Mouse (Mus musculus) effector memory CD4-positive, alpha-beta T cell, adult 7 months (primary cell): ENCODE results near the gene Ms4a15. TPM values are rescaled to one million over a fixed set of nuclear protein-coding genes. Genes with fewer than 3 reads are reported as not detected.

Experiments
- polyA plus RNA-seq: library from polyadenylated mRNA; unstranded; fragments of 100-300 nt; shearing (Covaris generic); gene quantifications from one replicate; pipeline ENCODE4 v1.2.1, GENCODE M21; 2017

Ms4a15 gene
- polyA plus RNA-seq = 0.44 TPM

DNA sequence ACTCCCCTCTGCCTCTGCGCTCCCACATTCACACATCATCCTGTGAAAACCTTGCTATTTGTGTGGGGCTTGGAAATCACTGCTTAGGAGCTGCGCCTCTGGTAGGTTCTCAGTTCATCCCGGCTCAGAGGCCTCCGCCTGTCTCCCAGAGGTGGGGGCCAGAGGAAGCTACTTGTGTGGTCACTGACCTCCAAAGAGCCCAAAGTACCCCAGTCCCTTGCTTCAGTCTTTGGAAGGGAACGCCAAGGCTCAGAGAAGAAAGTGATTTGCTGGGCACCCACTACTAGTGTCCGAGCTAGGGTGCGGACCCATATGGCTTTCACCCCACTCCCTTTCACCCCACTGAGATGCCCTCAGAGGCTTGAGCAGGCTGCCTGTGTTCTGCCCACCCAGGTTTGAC, at the start of gene Ms4a15:
TSS of gene Ms4a15 (minus strand) at position 101 of the 400 bp plus-strand sequence.

DNA sequence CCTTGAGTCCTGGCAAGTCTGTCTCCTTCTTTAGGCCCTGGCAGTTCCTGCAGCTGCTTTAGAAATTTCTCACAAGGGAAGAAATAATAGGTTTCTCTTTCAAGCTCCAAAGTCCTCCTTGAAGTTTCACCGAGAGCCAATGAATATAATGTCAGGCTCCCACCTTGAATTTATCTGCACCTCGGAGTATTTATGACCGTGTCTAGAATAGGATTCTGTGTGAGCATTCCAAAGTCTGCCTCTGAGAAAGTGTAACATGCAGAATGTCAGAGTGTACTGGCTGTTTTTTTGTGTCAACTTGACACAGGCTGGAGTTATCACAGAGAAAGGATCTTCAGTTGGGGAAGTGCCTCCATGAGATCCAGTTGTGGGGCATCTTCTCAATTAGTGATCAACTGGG, 24.8 kb upstream of the Ms4a15 start, which contains the start of gene Ms4a18:
TSS of gene Ms4a18 (minus strand) at position 141 of the 400 bp plus-strand sequence.

DNA sequence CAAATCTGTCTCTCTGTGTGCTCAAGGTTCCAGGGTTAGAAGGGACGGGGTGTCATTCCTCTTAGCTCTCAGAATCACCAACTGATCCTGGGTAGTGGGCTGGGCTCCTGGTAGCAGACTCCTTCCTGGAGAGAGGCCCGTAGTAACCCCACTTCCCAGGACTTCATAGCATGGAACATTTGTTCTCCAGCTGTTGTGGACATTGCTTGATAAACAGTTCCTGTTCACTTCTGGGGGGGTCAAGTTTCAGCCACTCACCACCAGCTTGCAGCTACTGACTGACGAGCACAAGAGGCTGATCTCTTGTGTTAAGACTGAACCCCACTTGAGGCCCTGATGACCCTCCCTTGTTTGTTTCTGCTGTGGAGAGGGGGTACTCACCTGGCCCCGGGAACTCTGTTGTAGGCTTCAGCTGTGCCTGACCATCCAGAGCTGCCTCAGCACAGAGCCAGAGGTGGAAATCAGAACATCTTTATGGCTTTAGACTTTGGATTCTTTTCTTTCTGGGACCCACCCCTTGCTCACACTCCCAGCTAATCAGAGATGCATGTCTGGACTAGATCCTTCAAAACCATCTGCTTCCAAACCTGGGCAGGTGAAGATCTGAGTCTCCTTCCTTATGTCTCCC, 18.7 kb downstream of the Ms4a15 start, which contains the start of gene Ms4a10:
TSS of gene Ms4a10 (minus strand) at position 433 of the 628 bp plus-strand sequence.

DNA sequence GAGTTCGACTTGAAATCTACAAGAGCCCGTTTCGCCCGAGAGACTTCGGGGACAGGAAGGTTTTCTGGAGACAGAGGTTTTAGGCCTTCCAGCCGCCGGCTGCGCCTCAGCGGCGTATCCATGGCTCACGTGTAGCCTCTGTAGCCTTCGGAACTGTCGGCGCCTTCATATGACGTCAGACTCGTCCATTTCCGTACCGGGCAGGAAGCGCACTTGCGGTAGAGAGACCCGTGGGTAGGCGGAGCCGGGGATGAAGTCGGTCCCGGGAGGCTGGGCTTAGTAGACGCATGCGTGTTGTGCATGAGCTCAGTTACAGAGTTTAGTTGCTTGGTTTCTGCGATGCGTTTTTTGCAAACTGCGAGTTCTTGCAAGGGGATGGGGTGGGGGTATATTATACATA, 43.9 kb downstream of the Ms4a15 start, which contains the start of gene Ccdc86:
TSS of gene Ccdc86 (minus strand) at position 155 of the 400 bp plus-strand sequence.

DNA sequence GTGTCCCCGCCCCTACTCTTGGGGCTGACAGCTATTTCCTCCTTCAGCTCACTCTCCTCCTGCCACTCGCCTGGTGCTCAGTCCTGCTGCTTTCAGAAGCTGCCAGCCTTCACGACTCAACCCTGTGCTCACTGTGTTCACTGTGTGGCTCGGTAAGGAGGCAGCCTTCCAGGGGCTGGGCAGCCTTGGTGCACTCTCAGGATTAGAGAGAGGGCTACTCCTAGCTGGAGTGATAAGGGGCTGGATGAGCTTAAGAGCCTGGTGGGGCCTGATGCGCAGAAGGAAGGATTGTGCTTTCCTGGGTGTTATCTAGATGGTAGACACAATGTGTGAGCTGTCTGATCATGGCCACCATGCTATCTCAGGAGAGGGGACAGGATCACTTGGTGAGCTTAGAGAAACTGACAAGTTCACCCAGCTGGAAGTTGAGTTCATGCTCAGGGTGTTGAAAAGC, 55.9 kb downstream of the Ms4a15 start, which contains the start of gene Ptgdr2:
TSS of gene Ptgdr2 (plus strand) at position 51 of the 454 bp plus-strand sequence.

Other genes starting within 250 kb of the Ms4a15 start
- gene Cd6, start 163.2 kb downstream of the Ms4a15 start, polyA plus RNA-seq = 802 TPM
- 19.5 TPM for gene Slc15a3, start 153.5 kb downstream of the Ms4a15 start, polyA plus RNA-seq
- gene Tmem132a, start 123.3 kb downstream of the Ms4a15 start, polyA plus RNA-seq = 2.6 TPM
- 54.6 TPM for gene Tmem109, start 111.2 kb downstream of the Ms4a15 start, polyA plus RNA-seq
- gene Prpf19, start 98.0 kb downstream of the Ms4a15 start, polyA plus RNA-seq = 50.8 TPM
- gene Zp1, start 72.6 kb downstream of the Ms4a15 start, polyA plus RNA-seq = not detected
- not detected for gene Ptgdr2, start 56.1 kb downstream of the Ms4a15 start, polyA plus RNA-seq
- gene Ccdc86, start 44.0 kb downstream of the Ms4a15 start, polyA plus RNA-seq = 17.1 TPM
- not detected for gene Ms4a10, start 18.6 kb downstream of the Ms4a15 start, polyA plus RNA-seq
- not detected for gene Ms4a18, start 24.8 kb upstream of the Ms4a15 start, polyA plus RNA-seq
- gene Ms4a8a, start 87.9 kb upstream of the Ms4a15 start, polyA plus RNA-seq = 1.1 TPM
- gene 1700017D01Rik, start 137.6 kb upstream of the Ms4a15 start, polyA plus RNA-seq = not detected
- gene 1700025F22Rik, start 172.1 kb upstream of the Ms4a15 start, polyA plus RNA-seq = not detected
- not detected for gene Ms4a13, start 203.5 kb upstream of the Ms4a15 start, polyA plus RNA-seq
- gene Ms4a12, start 239.2 kb upstream of the Ms4a15 start, polyA plus RNA-seq = not detected